Mouse (Mus musculus) bone marrow, adult 2 months (tissue): ENCODE results near the gene Snx17.

Source experiments
- CTCF ChIP-seq: fragments of 200-500 bp; IDR thresholded peaks from 2 replicates; pipeline ENCODE4 v1.5.1; 2011; ENCODE audit warnings: low read length, control low read depth; ENCODE audit not compliant: control insufficient read depth, insufficient read depth
- POLR2A ChIP-seq: fragments of 200-500 bp; IDR thresholded peaks from 2 replicates; pipeline ENCODE4 v1.6.1; 2011; ENCODE audit warnings: low read depth, mild to moderate bottlenecking, control low read depth, low read length, borderline replicate concordance; ENCODE audit not compliant: control insufficient read depth

DNA sequence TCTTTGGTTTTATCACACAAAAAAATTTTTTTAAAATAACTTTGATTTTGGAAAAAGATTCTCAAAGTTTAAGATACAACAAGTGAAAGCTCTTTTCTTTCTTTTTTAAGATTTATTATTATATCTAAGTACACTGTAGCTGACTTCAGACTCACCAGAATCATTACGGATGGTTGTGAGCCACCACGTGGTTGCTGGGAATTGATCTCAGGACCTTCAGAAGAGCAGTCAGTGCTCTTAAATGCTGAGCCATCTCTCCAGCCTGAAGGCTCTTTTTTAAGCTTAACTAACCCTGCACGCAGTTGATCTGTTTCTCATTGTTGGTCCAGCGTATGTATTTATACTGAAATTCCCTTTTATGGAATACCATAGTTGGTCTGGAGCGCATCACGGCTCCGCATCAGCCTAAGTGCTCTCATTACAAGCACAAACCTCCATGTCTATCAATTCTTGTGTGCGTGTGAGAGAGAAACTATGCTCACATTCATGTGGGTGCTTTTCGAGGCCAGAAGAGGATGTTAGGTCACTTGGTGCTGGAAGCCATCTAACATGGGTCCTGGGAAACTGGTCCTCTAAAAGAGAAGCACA lies 11.8 kb upstream of the Snx17 start:
- no peak for TF ChIP-seq CTCF
- TF ChIP-seq POLR2A, result no peak
